Mouse (Mus musculus) embryonic fibroblast, embryonic 13.5 days (primary cell): ENCODE measurements around the gene Zdhhc24. TPM values are rescaled to one million over a fixed set of nuclear protein-coding genes. Genes with fewer than 3 reads are reported as not detected.
A peak's percentile ranks its signal among the peaks of the same experiment; 100 is the strongest.
"Not testable (repeated sequence)": the region's sequence is repeated elsewhere in the genome, so short reads cannot be mapped to it uniquely, and the experiment has no call there.

Experiments used
- H3K27ac ChIP-seq: 2 replicates; pipeline ENCODE4 v1.5.1; 2012; ENCODE audit warnings: low read length, control low read depth, inconsistent platforms; ENCODE audit not compliant: insufficient read depth
- H3K4me1 ChIP-seq: 2 replicates; pipeline ENCODE4 v1.6.1; 2011; ENCODE audit warnings: low read length; ENCODE audit not compliant: control insufficient read depth, insufficient read depth
- H3K4me3 ChIP-seq: 2 replicates; pipeline ENCODE4 v1.5.1; 2011; ENCODE audit warnings: mild to moderate bottlenecking, control low read depth, low read length; ENCODE audit not compliant: insufficient read depth
- CTCF ChIP-seq: IDR thresholded peaks from 2 replicates; pipeline ENCODE4 v1.5.1; 2011; ENCODE audit warnings: mild to moderate bottlenecking, control low read depth, low read length, moderate library complexity, borderline replicate concordance; ENCODE audit not compliant: insufficient read depth
- POLR2A ChIP-seq: IDR thresholded peaks from 2 replicates; pipeline ENCODE4 v1.6.1; 2011; ENCODE audit warnings: low read depth, mild to moderate bottlenecking, control low read depth, low read length, moderate library complexity
- polyA plus RNA-seq: library from polyadenylated mRNA; stranded (reverse); fragments of >200 nt; gene quantifications from 2 replicates; pipeline ENCODE4 v1.2.4, GENCODE M21; 2011; ENCODE audit warnings: low read depth; ENCODE audit not compliant: missing spikeins, insufficient read length

The Zdhhc24 gene
- polyA plus RNA-seq, 1 experiment = 9.5 TPM

DNA sequence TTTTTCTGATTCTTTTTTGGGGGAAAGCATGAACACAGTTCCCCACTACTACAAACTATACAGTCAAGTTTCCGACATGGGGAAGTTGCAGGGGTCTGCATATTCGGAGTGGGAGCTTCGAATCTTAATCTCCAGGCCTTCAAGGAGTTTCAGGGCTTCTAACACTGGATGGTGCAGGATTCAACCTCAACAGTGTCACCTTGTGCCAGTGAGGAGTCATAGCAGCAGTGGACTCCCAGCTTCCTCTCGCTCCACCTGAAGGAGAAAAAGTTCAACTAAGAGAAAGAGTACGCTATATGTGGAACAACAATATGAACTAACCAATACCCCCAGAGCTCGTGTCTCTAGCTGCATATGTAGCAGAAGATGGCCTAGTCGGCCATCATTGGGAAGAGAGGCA lies 31.0 kb upstream of the Zdhhc24 start:
- no peaks in the 10 kb centered on the region for H3K4me1 ChIP-seq
- peak; percentile 62; the same call in 1 of the 2 replicates for TF ChIP-seq CTCF
- no peak for TF ChIP-seq POLR2A
- H3K4me3 ChIP-seq = no peak overlapping the region
- no peak overlapping the region for H3K27ac ChIP-seq

DNA sequence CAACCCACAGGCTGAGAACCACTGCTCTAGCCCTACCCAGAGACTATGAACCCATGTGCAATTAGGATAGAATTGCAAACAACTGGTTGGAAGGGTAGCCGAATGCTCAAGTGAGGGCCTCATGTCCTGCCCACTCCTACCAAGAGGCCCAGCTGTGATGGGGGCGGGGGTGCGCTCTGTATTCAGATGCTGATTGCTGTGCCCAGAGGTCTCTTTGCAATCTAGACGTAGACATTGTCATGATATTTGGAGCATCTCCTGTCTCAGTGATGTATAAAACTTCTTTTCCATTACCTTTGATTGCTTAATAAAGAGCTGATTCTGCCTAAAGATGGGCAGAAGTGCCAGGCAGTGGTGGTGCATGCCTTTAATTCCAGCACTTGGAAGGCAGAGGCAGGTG lies 28.7 kb upstream of the Zdhhc24 start:
- Histone ChIP-seq H3K4me3 (no peak overlapping the region), H3K27ac (no peak overlapping the region), H3K4me1 (no peaks in the 10 kb centered on the region)
- no peak for TF ChIP-seq POLR2A
- no peak for TF ChIP-seq CTCF

DNA sequence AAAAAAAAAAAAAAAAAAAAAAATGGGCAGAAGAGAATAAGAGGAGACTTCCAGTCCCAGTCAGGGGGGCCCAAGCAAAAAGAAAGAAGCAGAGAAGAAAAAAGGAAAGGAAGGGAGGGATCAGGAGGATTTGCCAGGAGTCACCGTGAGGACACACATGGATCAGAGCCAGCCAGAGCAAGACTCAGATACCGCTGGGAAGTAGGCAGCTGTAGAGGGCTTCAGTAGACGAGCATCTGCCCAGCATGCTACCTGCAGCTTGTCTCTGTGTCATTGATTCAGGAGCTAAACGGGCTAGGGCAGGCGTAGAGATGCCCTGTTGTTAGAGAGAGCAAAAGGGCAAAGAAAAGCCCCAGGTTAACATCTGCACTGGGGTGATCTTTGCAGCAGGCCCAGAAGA lies 28.2 kb upstream of the Zdhhc24 start:
- Histone ChIP-seq H3K4me3 (no peak overlapping the region), H3K4me1 (no peaks in the 10 kb centered on the region), H3K27ac (no peak overlapping the region)
- TF ChIP-seq CTCF (no peak), POLR2A (no peak)

DNA sequence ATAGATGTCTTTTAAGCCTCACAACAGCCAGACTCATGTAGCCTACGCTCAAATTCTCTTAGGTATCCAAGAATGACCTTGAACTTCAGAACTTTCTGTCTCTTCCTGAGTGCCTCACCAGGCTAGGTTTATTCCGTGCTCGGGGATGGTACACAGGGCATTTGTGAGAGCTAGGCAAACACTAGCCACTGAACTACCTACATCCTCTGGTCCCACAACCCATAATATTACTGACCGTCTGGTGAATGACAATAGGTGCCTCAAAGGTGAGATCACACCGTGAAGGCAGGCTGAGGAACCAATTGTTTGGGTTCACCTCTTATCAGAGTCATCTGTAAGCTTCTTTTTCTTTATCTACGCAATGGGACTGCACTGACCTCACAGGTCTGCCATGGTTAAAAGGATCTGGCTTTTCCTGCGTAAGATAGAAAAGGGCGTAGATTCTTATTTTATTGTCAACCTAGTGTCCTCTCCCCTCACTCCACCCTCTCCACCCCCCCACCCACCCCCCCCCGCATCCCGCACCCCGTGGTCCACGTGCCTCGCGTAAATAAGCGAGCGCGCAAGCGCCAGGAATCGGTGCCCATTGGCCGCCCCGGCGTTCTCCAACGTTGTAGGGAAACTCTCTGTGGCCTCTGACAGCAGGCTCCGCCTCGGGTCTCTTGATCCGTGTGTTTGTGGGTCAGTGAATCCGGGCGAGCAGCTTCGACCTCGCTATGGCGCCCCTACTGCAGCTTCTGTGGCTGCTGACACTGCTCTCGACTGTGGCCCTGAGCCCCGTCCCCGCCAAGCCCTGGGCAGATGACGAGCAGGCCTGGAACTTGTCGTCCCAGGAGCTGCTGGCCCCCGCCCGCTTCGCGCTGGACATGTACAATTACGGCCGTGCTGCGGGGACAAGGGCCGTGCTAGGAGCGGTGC lies 23.7 kb upstream of the Zdhhc24 start, which contains the start of gene Ctsf:
Gene Ctsf (plus strand): TSS at position 579 of the 918 bp plus-strand sequence.
- Histone ChIP-seq H3K27ac (no peak within 1 kb of the TSS), H3K4me1 (no peaks in the 10 kb centered on the region), H3K4me3 (peak within 1 kb of the TSS; percentile 43)
- TF ChIP-seq POLR2A = peak; percentile 59
- no peak for TF ChIP-seq CTCF

DNA sequence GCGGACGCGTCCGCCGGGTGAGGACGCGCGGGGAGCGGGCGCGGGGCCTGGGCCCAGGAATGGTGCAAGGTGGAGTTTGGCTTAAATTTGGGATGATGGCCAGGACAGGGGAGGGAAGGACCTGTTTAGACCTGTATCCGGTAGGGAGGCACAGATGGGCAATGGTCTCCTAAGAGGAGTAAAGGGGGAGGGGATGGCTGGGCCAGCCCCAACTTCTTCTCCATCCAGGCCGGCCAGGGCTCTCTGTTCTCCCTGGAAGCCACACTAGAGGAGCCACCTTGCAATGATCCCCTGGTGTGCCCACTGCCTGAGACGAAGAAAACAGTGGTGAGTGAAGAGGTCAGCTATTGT lies 23.0 kb upstream of the Zdhhc24 start:
- Histone ChIP-seq H3K4me3 (peak overlapping the region; percentile 43), H3K4me1 (no peaks in the 10 kb centered on the region), H3K27ac (no peak overlapping the region)
- TF ChIP-seq POLR2A = no peak
- no peak for TF ChIP-seq CTCF

DNA sequence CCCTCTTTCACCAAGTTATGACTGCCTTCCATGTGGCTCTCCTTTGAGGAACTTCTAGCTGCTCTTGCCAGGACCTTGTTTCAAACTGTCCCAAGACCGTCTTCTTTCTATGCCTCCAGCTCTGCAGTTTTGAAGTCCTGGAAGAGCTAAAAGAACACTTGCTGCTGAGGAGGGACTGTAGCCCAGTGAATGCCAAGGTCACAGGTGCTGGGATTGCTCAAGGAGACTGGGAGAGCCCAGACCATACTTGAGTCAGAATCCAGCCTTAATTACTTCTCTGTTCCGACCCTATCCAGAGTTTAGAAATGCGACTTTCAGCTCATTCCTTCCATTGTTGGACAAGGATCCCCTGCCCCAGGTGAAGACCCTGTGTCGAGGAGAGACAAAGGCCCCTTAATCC lies 22.5 kb upstream of the Zdhhc24 start:
- TF ChIP-seq CTCF (no peak), POLR2A (no peak)
- H3K4me3 ChIP-seq = no peak overlapping the region
- H3K4me1 ChIP-seq = no peaks in the 10 kb centered on the region
- no peak overlapping the region for H3K27ac ChIP-seq

DNA sequence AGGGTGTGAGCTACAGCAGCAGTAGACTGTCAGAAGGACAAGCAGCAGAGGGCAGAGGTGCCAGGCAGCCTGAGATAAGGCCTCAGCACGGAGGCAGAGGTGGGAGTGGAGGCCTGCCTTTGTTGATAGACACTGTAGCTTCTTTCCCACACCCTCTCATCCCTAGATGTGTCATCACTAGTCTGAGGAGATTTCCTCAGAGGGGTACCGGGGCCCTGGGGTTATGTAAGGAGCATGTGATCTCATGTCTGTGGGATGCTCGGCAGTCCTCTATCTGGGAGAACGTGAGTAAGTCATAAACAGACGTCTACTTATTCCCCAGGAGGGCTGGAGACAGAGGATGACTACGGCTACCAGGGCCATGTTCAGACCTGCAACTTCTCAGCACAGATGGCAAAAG lies 19.4 kb upstream of the Zdhhc24 start:
- no peak for TF ChIP-seq CTCF
- TF ChIP-seq POLR2A = no peak

DNA sequence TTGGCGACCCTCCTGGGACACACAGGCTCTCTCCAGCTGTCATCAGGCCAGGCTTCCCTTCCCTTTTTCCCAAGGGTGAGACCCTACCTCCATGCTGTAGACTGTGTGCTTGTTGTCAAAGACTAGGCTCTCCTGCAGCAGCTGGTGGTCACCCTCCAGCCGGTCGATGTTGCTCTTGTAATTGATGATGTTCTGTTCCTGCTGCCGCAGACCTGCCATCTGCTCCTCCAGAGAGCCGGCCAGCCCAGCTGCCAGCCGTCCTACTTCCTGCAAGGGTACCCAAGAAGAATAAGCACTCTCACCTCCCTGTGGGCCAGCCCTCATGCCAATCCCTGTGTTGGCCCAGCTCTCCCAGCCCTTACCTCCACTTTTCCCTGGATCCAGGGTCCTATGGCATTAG lies 15.4 kb upstream of the Zdhhc24 start:
- TF ChIP-seq CTCF = no peak
- TF ChIP-seq POLR2A = no peak
- Histone ChIP-seq H3K4me3 (no peak overlapping the region), H3K27ac (no peak overlapping the region), H3K4me1 (no peaks in the 10 kb centered on the region)

More for the DNA sequence above, 19.4 kb upstream of the Zdhhc24 start:
- H3K27ac ChIP-seq = no peak overlapping the region
- no peak overlapping the region for H3K4me3 ChIP-seq
- H3K4me1 ChIP-seq = no peaks in the 10 kb centered on the region

DNA sequence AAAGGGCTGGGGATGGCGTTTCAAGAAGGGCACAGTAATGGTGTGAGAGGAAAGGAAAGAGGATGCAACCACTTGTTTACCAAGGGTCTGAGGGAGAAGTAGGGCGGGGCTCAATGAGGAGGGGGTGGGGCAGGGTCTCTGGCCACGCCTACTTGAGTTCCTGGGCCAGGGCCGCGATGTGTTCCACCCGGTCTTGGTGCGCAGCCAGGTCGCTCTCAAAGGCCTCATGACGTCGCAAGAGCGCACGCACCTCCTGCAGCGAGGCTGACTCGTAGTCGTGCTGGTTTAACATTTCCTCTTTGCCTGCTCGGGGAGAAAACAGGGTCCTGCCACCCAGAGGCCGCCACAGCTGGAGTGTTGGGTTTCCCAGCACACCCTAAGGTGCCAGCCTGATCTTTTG lies 13.3 kb upstream of the Zdhhc24 start:
- Histone ChIP-seq H3K4me3 (no peak overlapping the region), H3K27ac (no peak overlapping the region), H3K4me1 (no peaks in the 10 kb centered on the region)
- no peak for TF ChIP-seq CTCF
- TF ChIP-seq POLR2A = no peak

DNA sequence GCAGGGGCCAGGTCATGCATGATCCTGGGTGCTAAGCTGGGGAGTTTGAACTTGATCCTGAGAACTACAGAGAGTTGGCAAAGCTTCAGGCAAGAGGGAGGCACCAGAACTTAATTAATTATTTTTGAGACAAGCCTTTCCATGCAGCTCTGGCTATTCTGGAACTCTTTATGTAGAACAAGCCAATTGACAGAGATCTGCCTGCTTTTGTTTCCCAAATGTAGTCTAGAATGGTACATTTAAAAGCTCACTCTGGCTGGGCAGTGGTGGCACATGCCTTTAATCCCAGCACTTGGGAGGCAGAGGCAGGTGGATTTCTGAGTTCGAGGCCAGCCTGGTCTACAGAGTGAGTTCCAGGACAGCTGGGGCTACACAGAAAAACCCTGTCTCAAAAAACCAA lies 3.9 kb upstream of the Zdhhc24 start:
- not testable (repeated sequence) for H3K4me1 ChIP-seq, H3K4me3 ChIP-seq, H3K27ac ChIP-seq
